ENCODE assay signal across 1 mouse cellular context in the genomic region with DNA sequence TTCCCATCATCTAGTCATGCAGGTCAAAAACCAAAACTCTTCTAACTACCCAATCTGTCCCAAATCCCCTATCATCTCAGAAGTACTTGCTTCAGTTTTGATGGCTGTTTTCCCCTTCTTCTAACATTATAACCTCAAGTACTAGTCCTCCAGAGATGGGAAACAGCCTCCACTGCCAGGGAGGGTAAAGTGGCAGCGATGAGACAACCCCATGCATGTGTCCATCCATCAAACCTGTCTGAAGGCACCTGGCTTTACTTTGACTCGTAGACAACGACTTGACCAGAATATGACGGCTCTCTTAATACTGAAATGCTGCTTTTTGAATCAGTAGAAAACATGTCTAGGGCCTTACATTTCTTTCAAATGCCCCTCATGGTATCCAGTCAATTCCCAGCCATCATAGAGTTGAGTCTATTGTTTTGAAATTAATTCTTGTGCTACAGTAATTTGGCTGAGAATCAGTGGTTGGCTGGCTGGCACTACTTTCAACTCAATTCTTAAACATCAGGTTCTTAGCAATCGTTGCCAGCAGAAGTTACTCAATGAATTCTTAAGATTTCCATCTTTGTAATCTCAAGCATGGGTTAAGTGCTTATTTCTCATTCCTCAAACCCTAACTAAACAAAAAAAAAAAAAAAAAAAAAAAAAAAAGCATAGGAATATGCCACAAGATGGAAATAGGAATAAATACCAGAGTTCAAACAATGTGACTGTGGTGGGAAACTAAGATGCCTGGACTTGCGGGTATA.
TF ChIP-seq lines count a peak whose summit lies in the region.

No protein-coding gene starts in this region.

TF ChIP-seq in myocyte, 11 proteins besides CTCF, POLR2A, EP300 and RAD21:
- TF ChIP-seq TCF3 (IDR thresholded peaks at IDR 0.05; ENCODE audit: insufficient read length, low read depth) (no peak), POLR2AphosphoS2 (IDR thresholded peaks at IDR 0.05; ENCODE audit: insufficient read length, low read depth) (peak; percentile 61)
TF ChIP-seq in myocyte: peak in this region for 1.
